Mouse (Mus musculus): ENCODE measurements around the gene Qrfp.

Qrfp gene

DNA sequence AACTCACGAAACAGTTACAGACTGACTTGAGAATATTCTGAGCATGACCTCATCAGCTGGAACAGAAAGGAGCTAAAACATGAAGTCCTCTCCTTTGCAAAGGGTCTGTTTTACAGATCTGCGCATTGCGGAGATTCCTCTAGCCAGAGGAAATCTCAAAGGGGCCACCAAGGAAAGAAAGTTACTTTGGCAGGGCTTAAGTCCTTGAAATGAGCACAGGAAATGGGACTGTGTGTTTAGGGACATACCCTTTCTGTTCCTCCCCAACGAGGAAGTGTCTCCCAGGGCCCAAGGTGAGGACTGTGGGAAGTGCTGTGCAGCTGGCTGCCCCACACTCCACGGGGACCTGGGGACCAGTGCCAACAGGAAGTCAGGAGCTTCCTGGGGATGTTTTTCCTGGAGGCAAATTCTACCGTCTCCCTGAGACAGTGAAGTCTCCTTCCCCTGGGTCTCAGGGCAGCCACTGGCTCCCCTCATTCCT lies 40.7 kb downstream of the Qrfp start:
- no peak for DNase-seq

DNA sequence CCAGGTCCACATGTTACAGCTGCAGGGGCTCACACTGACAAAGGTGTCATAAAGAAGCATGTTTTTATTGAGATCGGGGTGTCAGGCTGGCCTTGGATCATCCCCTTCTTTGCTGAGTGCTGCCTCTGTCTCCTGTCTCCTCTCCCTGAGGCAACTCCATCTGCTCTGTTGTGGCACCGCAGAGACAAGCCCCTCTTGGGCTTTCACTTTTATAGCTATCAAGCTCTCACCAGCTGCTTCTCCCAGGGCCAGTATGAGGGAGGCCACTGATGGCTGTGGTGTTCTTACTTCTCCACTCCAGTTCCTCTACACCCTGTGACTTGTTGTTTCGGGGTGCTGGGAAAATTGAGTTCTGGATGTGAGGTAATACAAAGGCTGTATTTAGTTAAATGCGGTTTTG lies 41.3 kb downstream of the Qrfp start:
- no peak for DNase-seq

DNA sequence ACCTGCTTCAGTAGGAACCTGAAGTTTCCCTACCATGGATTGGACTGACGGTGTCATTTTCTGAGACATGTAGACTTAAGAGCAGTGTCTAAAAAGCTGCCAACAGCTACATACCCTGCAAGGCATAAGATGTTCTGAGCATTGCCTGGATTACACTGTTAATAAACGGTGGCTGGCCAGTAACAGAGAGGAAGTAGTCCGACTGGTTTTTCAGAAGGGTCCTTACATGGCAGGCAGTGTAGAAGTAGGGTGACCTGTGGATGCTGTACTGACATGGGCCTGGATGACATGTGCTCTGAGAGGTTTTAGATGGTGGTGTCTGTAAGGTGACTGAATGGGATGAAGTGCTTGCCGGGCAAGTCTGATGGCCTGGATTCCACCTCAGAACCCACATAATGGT lies 42.6 kb downstream of the Qrfp start:
- no peak for DNase-seq

DNA sequence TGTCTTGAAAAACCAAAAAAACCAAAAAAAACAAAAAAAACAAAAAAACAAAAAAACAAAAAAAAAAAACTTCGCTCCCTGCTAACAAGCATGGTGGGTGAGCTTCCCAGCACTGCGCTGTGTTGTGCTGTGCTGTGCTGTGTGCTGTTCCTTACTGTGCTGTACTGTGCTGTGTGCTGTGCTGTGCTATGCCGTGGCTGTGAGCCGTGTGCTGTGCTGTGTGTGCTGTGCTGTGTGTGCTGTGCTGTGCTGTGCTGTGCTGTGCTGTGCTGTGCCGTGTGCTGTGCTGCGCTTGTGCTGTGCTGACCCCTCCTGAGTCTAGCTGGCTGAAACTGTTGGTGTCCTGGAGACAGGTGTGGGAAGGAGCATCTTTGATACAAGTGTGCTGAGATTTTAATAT lies 43.3 kb downstream of the Qrfp start:
- no peak for DNase-seq

DNA sequence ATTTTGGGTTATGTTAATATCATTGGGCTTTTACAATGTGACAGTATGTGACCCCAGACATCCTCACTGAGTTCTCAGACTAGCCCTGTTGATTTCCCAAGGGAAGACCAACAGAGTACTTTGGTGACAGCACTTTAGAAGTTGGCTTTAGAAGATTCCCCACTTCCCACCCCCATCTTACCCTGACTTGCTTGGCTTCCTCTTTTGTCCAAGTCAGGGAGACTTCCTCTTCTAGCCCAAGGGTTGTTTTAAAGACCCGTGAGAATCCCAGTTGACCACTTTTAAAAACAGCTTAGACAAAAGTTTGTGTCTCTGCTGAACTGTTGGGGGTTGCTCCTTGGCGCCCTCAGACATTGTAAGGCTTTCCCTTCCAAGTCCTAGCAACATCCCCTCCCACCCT lies 47.1 kb downstream of the Qrfp start:
- no peak for DNase-seq

DNA sequence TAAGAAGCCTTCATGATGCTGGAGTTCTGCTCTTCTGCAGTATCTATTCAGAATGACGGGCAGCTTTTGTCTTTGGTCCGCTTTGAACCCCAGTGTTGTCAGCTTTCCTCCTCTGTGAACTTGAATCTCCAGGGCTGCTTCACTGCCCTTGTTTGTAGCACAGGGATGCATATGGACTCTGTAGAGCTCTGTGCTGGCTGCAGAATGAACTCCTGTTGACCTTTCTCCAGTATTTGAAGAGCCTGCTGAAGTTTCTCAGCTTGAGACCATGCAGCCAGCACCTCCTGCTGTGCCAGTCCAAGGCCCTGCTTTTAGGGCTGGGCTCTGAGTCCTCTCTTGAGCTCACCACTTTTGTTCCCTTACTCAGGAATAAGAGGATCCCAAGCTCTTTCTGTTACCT lies 47.5 kb downstream of the Qrfp start:
- DNase-seq = no peak

DNA sequence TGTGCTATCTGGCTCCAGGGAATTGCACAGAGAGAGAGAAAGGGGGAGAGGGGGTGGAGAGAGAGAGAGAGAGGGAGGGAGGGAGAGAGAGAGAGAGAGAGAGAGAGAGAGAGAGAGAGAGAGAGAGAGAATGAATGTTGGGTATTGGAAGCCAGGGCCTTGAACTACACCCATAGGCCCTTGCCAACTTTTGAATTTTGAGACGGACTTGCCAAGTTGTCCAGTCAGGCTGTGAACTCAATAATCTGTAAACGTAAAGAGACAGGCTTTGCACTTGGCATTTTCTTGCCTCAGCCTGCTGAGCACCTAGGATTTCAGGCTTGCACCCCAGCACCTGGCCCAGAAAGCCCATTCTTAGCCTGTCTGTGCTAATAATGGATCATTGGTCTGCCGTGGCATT lies 48.2 kb downstream of the Qrfp start:
- DNase-seq = no peak

DNA sequence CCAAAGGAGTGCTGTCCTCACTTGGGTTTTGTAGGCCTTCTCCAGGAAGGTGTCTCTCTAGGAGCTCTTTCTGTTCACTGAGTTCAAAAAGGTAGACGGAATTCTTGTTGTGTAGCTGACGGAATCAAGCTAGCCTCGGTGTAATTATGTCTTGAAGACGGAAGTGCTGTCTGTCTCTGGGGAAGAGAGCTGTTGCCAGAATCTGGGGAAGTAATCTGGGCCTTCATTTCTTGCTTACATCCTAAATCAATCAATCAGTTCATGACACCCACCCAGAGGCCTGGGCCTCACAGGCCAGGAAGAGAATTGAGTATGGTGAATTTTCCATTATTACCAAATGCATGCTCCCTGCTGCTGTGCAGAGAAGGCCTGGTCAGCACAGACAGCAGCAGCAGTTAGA lies 48.8 kb downstream of the Qrfp start:
- DNase-seq = no peak

DNA sequence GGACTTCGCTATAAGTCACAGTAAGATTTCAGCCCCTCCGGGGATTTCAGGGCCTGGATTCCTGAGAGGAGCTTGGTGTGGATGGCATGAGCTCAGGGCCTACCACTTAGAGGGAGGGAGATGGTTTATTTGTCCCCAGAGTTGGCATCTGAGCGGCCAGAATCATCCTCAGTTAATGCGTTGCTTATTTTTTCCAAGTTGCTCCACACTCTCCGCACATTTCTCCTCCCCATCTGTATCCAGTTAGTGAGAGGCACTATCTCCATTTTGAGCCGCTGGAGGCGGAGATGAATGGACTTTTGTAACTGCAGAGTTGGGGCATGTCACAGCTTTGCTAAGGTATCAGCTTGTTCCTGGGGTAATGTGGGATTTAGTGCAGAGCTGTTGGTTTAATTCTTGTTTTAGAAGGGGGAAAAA lies 49.3 kb downstream of the Qrfp start:
- no peak for DNase-seq

DNA sequence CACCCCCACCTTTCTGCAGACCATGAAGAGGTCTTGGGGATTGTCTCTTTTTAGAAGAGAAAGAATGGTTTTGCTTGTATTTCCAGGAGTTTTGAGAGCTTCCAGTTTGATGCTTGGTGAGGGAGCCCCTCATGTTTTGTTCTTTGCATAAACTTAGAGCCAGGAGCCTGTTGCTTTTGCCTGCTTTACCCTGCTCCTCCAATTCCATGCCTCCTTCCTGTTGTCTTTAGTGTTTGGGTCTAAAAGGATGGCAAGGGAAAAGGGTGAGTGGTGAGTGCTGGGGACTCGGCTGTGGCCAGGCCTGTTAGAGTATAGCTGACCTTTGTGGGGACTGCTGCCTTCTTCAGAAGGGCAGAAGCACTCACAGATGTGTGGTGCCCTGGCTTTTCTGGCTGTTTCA lies 49.9 kb downstream of the Qrfp start:
- DNase-seq = no peak

DNA sequence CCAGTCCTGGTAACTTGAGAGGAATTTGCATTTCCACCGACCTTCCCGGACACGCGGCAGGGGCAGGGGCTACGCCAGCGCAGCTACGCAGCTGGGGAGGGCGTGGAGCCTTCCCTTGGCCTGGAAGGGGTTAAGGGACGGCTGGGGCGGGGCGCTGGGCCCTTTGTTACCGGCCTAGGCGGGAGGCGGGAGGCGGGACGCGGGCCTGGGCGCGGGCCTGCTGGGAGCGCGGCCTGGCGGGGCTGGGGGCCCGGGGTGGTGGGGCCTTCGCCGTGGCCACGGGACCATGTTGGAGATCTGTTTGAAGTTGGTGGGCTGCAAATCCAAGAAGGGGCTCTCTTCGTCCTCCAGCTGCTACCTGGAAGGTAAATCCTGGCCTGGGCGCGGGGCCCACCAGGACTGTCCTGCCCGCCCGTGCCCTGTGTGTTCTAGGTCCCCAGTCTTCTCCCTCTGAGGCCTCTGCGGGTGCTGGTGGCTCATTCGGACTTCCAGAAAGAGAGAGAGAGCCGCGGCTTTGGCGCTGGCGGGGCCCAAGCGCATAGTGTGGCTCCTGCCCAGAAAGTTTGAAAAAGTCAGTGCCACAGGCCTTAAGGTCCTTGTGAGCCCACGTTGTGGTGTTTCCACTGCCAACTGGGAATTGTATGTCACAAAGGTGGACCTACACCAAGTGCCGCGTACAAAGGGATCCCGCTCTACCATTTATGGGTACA lies 50.5 kb downstream of the Qrfp start:
- DNase-seq = peak; percentile 52

DNA sequence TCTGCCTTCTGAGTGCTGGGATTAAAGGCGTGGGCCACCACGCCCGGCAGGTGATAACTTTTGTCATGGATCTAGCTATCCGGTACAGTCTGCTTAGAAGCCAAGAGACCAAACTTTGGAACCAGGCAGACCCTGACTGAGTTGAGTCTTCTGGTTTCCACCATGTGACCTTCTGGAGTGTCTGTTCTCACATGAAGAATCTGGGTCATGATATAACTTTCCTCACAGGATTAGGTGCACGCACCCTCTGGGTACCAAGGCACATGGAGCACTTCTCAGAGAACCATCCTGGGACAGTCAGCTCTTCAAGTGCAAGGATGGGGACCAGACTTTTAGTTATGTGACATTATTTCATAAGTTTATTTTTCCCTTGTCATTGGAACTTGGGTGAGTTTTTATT lies 51.4 kb downstream of the Qrfp start:
- DNase-seq = no peak

DNA sequence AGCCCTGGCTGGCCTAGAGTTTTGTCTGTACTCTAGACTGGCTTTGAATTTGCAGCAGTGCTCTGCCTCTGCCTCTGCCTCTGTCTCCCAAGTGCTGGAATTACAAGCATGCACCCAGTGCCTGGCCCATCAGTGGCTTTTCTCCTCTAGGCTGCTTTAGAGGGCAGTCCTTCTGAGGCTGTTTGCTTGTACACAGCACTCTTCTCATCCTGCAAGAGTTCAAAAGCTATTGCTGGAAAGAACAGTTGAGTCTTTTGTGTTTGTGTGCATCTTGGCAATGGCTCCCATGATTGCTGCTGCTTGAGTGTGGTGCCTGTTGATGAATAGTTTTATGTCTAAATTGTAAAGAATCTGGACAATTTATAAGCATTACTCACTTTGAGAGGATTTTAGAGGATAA lies 52.9 kb downstream of the Qrfp start:
- DNase-seq = no peak

All from right cerebral cortex, adult 18-20 months (tissue).